Comparison of ENCODE assay signal across 25 mouse cellular contexts in the genomic region with DNA sequence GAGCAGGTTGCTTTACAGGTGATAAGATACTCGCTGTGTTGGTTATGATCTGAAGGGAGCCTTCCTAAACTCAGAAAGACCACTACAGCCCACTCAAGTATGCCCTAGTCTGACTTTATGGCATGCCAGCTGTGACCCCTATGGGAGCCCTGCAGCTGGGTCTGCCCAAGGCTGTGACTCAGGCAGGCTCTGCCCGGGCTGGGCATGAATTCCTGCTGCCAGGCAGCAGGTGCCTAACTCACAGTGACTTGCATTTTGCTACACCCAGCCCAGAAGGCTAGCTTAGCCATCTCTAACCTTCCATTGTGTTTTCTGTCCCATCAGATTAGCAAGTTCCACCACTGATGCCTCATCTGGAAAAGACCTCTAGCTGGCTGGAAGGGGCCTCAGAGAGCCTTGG. TPM values are rescaled to one million over a fixed set of nuclear protein-coding genes. Genes with fewer than 3 reads are reported as not detected.
"Had no signal": no experiment of that assay in that cellular context is flagged by ENCODE, and none has a peak within 500 bp of the region (broad histone marks: within the 10 kb centered on the region; RNA-seq: fewer than 3 reads in every experiment).

No protein-coding gene starts in this region.

- DNase-seq: gastrocnemius, postnatal 14 days; gastrocnemius, postnatal 36 days; heart, adult 18-20 months; heart, postnatal 10 days; heart, postnatal 36 days; kidney, adult 18-20 months; kidney, adult 8-10 months; kidney, postnatal 10 days; kidney, postnatal 25 days; kidney, postnatal 4 days; liver had no signal

- H3K4me2 ChIP-seq: heart, embryonic 12.5 days; hindbrain, embryonic 13.5 days; hindbrain, embryonic 15.5 days; intestine, embryonic 15.5 days; limb, embryonic 12.5 days; liver, embryonic 11.5 days had no signal

- H3K36me3 ChIP-seq: heart, embryonic 10.5 days; heart, embryonic 12.5 days; hindbrain, embryonic 13.5 days; hindbrain, embryonic 15.5 days; intestine, embryonic 15.5 days; limb, embryonic 10.5 days; limb, embryonic 12.5 days had no signal

- H3K4me3 ChIP-seq: heart, embryonic 10.5 days; heart, embryonic 12.5 days; hindbrain, embryonic 13.5 days; hindbrain, embryonic 15.5 days; intestine, embryonic 15.5 days; layer of hippocampus, adult 2 months; left cerebral cortex, adult 2 months; limb, embryonic 10.5 days; limb, embryonic 12.5 days had no signal

- H3K27me3 ChIP-seq: hindbrain, embryonic 13.5 days; hindbrain, embryonic 15.5 days; intestine, embryonic 15.5 days; limb, embryonic 12.5 days had no signal

RNA-seq across cellular contexts. Expression of a gene that starts 4.5 kb away (rescaled TPM):
- polyA plus RNA-seq: heart, embryonic 10.5 days; heart, embryonic 12.5 days; hindbrain, embryonic 11.5 days; hindbrain, embryonic 13.5 days; inflammation-experienced regulatory T-cells, adult 6 months; intestine, embryonic 15.5 days; kidney, embryonic 14.5 days; kidney, embryonic 16.5 days; limb, embryonic 10.5 days; liver, embryonic 11.5 days had no signal
